Mouse (Mus musculus): Measurements from ENCODE around the gene Gpx6. TPM values are rescaled to one million over a fixed set of nuclear protein-coding genes. Genes with fewer than 3 reads are reported as not detected.

The Gpx6 gene
- polyA plus RNA-seq, 1 experiment from 2014 or later, result not detected

- peak; percentile 85 for ATAC-seq (replicated peaks; ENCODE audit: insufficient number of reproducible peaks, low FRiP score, low TSS enrichment)
- WGBS (ENCODE audit: insufficient replicate concordance), result under 1% methylated on average over 25 of the region's 25 CpGs
- no peaks in the 10 kb centered on the region for H3K9me3 ChIP-seq (replicated peaks; ENCODE audit: control insufficient read depth, low read length)
- H3K4me3 ChIP-seq (ENCODE audit: low read depth, low read length), result peak overlapping the region; percentile 67
- peak overlapping the region; percentile 65; the same call in 1 of the 2 replicates for H3K9ac ChIP-seq (ENCODE audit: low read depth, low read length)
- no peaks in the 10 kb centered on the region for H3K27me3 ChIP-seq (ENCODE audit: control insufficient read depth, insufficient read depth, low read length)
- H3K4me1 ChIP-seq (ENCODE audit: control insufficient read depth, insufficient read depth, low read length), result no peaks in the 10 kb centered on the region
- H3K4me2 ChIP-seq, result peak overlapping the region; percentile 79
- no peak overlapping the region for H3K27ac ChIP-seq (ENCODE audit: low read depth, low read length)
- no peaks in the 10 kb centered on the region for H3K36me3 ChIP-seq (ENCODE audit: control insufficient read depth, insufficient read depth, low read length)
Measured at GRCm38 (mm10) chr13:21275815-21276550, 35.9 kb upstream of the Gpx6 start.

DNA sequence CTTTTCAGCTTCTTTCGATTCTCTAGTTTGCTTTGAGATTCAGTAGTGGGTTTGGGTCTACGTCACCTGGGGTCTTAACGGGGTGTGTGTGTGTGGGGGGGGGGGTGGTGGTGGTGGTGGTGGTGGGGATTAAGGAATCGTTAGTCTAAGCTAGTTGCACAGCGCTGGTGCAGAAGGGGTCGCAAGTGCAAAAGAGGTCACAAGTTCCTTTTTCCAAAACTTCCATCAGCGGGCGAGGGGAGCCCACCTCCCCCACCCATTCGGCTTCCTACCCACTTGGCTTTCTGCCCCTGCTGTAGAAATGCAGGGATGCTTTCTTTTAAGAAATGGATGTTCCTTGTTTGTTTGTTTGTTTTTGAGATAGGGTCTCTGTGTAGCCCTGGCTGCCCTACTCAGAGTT is 35.4 kb upstream of the Gpx6 start:
- no peak overlapping the region for H3K27ac ChIP-seq (ENCODE audit: low read depth, low read length)
- H3K27me3 ChIP-seq (ENCODE audit: control insufficient read depth, insufficient read depth, low read length), result no peaks in the 10 kb centered on the region
- peak overlapping the region; percentile 67 for H3K4me3 ChIP-seq (ENCODE audit: low read depth, low read length)
- peak overlapping the region; percentile 65; the same call in 1 of the 2 replicates for H3K9ac ChIP-seq (ENCODE audit: low read depth, low read length)
- H3K4me1 ChIP-seq (ENCODE audit: control insufficient read depth, insufficient read depth, low read length), result no peaks in the 10 kb centered on the region
- peak overlapping the region; percentile 79 for H3K4me2 ChIP-seq
- WGBS (ENCODE audit: insufficient replicate concordance), result under 1% methylated on average over 9 of the region's 9 CpGs
- no peaks in the 10 kb centered on the region for H3K9me3 ChIP-seq (replicated peaks; ENCODE audit: control insufficient read depth, low read length)
- no peaks in the 10 kb centered on the region for H3K36me3 ChIP-seq (ENCODE audit: control insufficient read depth, insufficient read depth, low read length)
- no peak for ATAC-seq (replicated peaks; ENCODE audit: insufficient number of reproducible peaks, low FRiP score, low TSS enrichment)

DNA sequence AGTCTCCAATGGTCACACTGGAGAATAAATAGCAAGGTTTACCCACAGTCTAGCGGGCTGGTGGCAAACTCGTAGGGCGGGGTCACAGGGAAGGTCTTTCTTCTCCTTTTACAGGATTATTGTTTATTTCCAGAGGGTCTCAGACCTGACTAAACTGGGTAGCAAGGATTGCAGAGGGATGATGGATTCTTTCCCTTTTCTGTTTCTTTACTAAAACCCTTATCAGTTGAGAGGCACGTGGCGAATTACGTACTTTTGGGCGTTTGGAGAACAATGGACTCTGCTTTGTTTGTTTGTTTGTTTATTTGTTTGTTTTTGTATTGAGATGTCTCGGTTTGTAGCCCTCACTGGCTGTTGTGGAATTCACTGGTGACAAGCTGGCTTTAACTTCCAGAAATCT is 32.8 kb upstream of the Gpx6 start:
- peak overlapping the region; percentile 65 for H3K4me3 ChIP-seq (ENCODE audit: low read depth, low read length)
- no peak overlapping the region for H3K27ac ChIP-seq (ENCODE audit: low read depth, low read length)
- no peaks in the 10 kb centered on the region for H3K9me3 ChIP-seq (replicated peaks; ENCODE audit: control insufficient read depth, low read length)
- H3K9ac ChIP-seq (ENCODE audit: low read depth, low read length), result peak overlapping the region; percentile 70
- no peak for ATAC-seq (replicated peaks; ENCODE audit: insufficient number of reproducible peaks, low FRiP score, low TSS enrichment)
- no peaks in the 10 kb centered on the region for H3K4me1 ChIP-seq (ENCODE audit: control insufficient read depth, insufficient read depth, low read length)
- H3K4me2 ChIP-seq, result peak overlapping the region; percentile 77
- no peaks in the 10 kb centered on the region for H3K36me3 ChIP-seq (ENCODE audit: control insufficient read depth, insufficient read depth, low read length)
- H3K27me3 ChIP-seq (ENCODE audit: control insufficient read depth, insufficient read depth, low read length), result no peaks in the 10 kb centered on the region
- WGBS (ENCODE audit: insufficient replicate concordance), result 7% methylated on average over 8 of the region's 8 CpGs

GRCm38 (mm10) chr13:21279559-21279958 is 32.4 kb upstream of the Gpx6 start:
- Histone ChIP-seq H3K36me3 (ENCODE audit: control insufficient read depth, insufficient read depth, low read length) (no peaks in the 10 kb centered on the region), H3K27me3 (ENCODE audit: control insufficient read depth, insufficient read depth, low read length) (no peaks in the 10 kb centered on the region), H3K9ac (ENCODE audit: low read depth, low read length) (no peak overlapping the region; the same call in 1 of the 2 replicates), H3K27ac (ENCODE audit: low read depth, low read length) (no peak overlapping the region), H3K9me3 (replicated peaks; ENCODE audit: control insufficient read depth, low read length) (no peaks in the 10 kb centered on the region), H3K4me1 (ENCODE audit: control insufficient read depth, insufficient read depth, low read length) (no peaks in the 10 kb centered on the region), H3K4me2 (peak overlapping the region; percentile 77), H3K4me3 (ENCODE audit: low read depth, low read length) (peak overlapping the region; percentile 65)
- ATAC-seq (replicated peaks; ENCODE audit: insufficient number of reproducible peaks, low FRiP score, low TSS enrichment), result peak; percentile 69
- WGBS (ENCODE audit: insufficient replicate concordance), result 2% methylated on average over 13 of the region's 13 CpGs

DNA sequence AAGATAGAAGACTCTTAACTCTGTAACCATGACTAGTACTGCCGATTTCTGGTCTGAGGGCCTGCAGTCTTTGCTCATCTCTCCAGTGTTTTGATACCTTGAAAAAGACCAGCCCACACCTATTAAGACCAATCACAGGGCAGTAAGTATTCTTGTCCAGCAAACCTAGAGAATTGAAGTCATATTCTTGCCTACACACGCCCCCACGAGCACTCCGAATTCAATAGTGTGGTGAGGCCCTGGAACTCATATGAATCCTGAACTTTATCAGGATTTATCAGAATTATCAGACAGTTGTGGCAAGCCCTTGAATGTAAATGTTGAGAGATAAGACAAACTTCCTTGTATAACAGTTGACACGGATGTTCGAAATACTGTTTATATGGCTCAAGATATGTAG is 19.3 kb upstream of the Gpx6 start, which contains the start of gene Gpx5:
Gene Gpx5, minus strand, starts transcription at position 101 of the 400 bp plus-strand sequence.
- Histone ChIP-seq H3K9me3 (replicated peaks; ENCODE audit: control insufficient read depth, low read length) (no peaks in the 10 kb centered on the region), H3K27ac (ENCODE audit: low read depth, low read length) (no peak within 1 kb of the TSS), H3K27me3 (ENCODE audit: control insufficient read depth, insufficient read depth, low read length) (no peaks in the 10 kb centered on the region), H3K4me1 (ENCODE audit: control insufficient read depth, insufficient read depth, low read length) (no peaks in the 10 kb centered on the region; the same call in 1 of the 2 replicates), H3K9ac (ENCODE audit: low read depth, low read length) (no peak within 1 kb of the TSS), H3K36me3 (ENCODE audit: control insufficient read depth, insufficient read depth, low read length) (no peaks in the 10 kb centered on the region), H3K4me2 (no peak within 1 kb of the TSS), H3K4me3 (ENCODE audit: low read depth, low read length) (no peak within 1 kb of the TSS)
- ATAC-seq (replicated peaks; ENCODE audit: insufficient number of reproducible peaks, low FRiP score, low TSS enrichment), result no peak
- 86% methylated on average over 6 of the region's 6 CpGs for WGBS (ENCODE audit: insufficient replicate concordance)

GRCm38 (mm10) chr13:21298557-21298956 is 13.4 kb upstream of the Gpx6 start:
- Histone ChIP-seq H3K27ac (ENCODE audit: low read depth, low read length) (no peak overlapping the region), H3K27me3 (ENCODE audit: control insufficient read depth, insufficient read depth, low read length) (no peaks in the 10 kb centered on the region), H3K9ac (ENCODE audit: low read depth, low read length) (no peak overlapping the region), H3K4me3 (ENCODE audit: low read depth, low read length) (no peak overlapping the region), H3K9me3 (replicated peaks; ENCODE audit: control insufficient read depth, low read length) (no peaks in the 10 kb centered on the region), H3K4me2 (no peak overlapping the region), H3K36me3 (ENCODE audit: control insufficient read depth, insufficient read depth, low read length) (no peaks in the 10 kb centered on the region), H3K4me1 (ENCODE audit: control insufficient read depth, insufficient read depth, low read length) (peaks cover 9% of the 10 kb centered on the region; the same call in 1 of the 2 replicates)
- ATAC-seq (replicated peaks; ENCODE audit: insufficient number of reproducible peaks, low FRiP score, low TSS enrichment), result no peak
- WGBS (ENCODE audit: insufficient replicate concordance), result 28% methylated on average over 3 of the region's 3 CpGs

DNA sequence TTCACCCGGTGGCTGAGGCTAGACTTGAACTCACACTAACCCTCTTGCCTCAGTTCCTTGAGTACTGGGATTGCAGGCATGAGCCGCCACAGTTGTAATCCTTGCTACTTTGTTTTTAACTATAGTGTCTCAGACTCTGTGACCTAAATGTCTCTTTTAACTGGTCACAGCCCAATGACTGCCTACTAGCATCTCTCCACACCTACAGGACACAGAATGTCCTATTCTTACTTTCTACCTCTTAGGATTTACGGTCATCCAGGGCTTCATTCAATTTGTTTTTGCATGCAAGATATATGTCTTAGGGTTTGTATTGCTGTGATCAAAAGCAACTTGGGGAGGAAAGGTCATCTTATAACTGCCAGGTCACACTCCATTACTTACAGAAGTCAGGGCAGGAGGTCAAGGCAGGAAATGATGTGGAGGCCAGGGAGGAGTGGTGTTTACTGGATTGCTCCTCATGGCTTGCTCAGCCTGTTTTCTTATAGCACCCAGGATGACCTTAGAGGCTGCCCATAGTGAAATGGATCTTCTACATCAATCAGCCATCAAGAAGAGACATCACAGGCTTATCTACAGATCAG is 7.3 kb upstream of the Gpx6 start:
- H3K27me3 ChIP-seq (ENCODE audit: control insufficient read depth, insufficient read depth, low read length), result no peaks in the 10 kb centered on the region
- H3K9me3 ChIP-seq (replicated peaks; ENCODE audit: control insufficient read depth, low read length), result no peaks in the 10 kb centered on the region
- H3K4me3 ChIP-seq (ENCODE audit: low read depth, low read length), result no peak overlapping the region
- no peaks in the 10 kb centered on the region for H3K36me3 ChIP-seq (ENCODE audit: control insufficient read depth, insufficient read depth, low read length)
- WGBS (ENCODE audit: insufficient replicate concordance), result 59% methylated on average over 3 of the region's 3 CpGs
- no peak overlapping the region for H3K9ac ChIP-seq (ENCODE audit: low read depth, low read length)
- H3K4me2 ChIP-seq, result no peak overlapping the region
- no peak overlapping the region for H3K27ac ChIP-seq (ENCODE audit: low read depth, low read length)
- peaks cover 6% of the 10 kb centered on the region; the same call in 1 of the 2 replicates for H3K4me1 ChIP-seq (ENCODE audit: control insufficient read depth, insufficient read depth, low read length)
- ATAC-seq (replicated peaks; ENCODE audit: insufficient number of reproducible peaks, low FRiP score, low TSS enrichment), result no peak

- no peak overlapping the region for H3K9ac ChIP-seq (ENCODE audit: low read depth, low read length)
- H3K36me3 ChIP-seq (ENCODE audit: control insufficient read depth, insufficient read depth, low read length), result no peaks in the 10 kb centered on the region
- H3K9me3 ChIP-seq (replicated peaks; ENCODE audit: control insufficient read depth, low read length), result no peaks in the 10 kb centered on the region
- ATAC-seq (replicated peaks; ENCODE audit: insufficient number of reproducible peaks, low FRiP score, low TSS enrichment), result no peak
- H3K4me3 ChIP-seq (ENCODE audit: low read depth, low read length), result no peak overlapping the region
- no peaks in the 10 kb centered on the region for H3K27me3 ChIP-seq (ENCODE audit: control insufficient read depth, insufficient read depth, low read length)
- H3K27ac ChIP-seq (ENCODE audit: low read depth, low read length), result no peak overlapping the region
- H3K4me1 ChIP-seq (ENCODE audit: control insufficient read depth, insufficient read depth, low read length), result no peaks in the 10 kb centered on the region
- 64% methylated on average over 2 of the region's 2 CpGs for WGBS (ENCODE audit: insufficient replicate concordance)
- H3K4me2 ChIP-seq, result no peak overlapping the region
Measured at GRCm38 (mm10) chr13:21309788-21310187, 2.1 kb upstream of the Gpx6 start.

All from heart, embryonic 11.5 days (tissue).